Mouse (Mus musculus) brain, adult 10 weeks (tissue): Measurements from ENCODE around the gene Vmn1r234. TPM values are rescaled to one million over a fixed set of nuclear protein-coding genes. Genes with fewer than 3 reads are reported as not detected.

Experiments used
- polyA plus RNA-seq: library from polyadenylated mRNA; stranded (reverse); fragments of 350-450 nt; fragmentation: Illumina TruSeq; extraction: RNeasy Lipid Tissue Mini Kit (QIAGEN cat#74804); gene quantifications from one replicate; pipeline ENCODE4 v1.2.3, GENCODE M21; 2015; ENCODE audit warnings: low read depth, low replicate concordance

The Vmn1r234 gene
- not detected for polyA plus RNA-seq

DNA sequence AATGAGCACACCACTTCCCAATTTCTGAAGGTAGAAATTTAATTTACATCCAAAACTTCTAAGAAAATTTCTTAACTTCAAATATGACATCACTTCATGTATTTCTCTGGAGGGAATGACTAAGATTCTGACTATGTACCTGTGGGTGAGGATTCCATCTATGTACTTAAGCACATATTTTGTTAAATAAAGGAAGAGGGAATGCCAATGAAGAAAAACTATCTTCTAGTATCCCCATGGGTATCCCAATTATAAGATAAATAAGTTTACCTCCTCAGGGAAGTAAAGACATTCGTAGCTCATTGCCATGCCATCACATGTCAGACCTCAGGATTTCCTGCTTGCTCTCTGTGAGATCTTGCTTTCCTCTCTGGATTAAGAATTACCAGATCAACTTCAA is at the start of gene Vmn1r234:
Vmn1r234 (plus strand) TSS at position 301 of the 400 bp plus-strand sequence.

DNA sequence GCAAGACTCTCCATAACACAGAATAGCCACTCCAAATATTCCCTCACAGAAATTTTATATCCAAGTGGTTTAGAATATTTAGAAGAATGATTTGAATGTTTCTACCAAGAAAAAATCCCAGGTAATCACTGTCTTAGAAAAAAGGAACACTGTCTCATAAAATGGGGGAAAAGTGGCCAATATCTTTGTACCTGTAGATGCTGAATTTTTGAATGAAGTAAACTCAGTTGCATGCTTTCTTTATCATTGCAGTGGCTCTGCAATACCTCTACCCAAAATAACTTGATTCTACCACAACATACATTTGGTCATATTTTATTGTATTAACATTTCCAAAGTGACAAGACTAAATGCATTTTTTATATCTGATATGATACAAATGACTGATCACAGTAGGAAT is 30.2 kb downstream of the Vmn1r234 start, which contains the start of gene Vmn1r235:
Vmn1r235 (plus strand) TSS at position 301 of the 400 bp plus-strand sequence.

DNA sequence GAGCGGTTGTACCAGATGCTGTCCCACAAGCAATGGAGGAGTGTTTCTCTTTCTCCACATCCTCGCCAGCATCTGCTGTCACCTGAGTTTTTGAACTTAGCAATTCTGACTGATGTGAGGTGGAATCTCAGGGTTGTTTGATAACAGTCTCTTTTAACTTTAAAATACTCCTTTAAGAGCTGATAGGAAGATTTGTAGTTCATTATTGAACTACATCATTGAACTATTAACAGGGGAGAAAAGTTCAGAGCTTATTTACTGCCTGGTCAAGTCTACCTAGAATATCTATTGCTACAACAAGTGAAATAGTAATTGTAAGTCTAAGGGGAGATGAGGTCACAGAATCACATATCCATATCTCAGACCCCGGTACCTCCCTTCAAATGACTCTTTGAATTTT is 56.8 kb downstream of the Vmn1r234 start, which contains the start of gene Vmn1r236:
Vmn1r236 (plus strand) TSS at position 301 of the 400 bp plus-strand sequence.

Other genes starting within 250 kb of the Vmn1r234 start
- not detected for gene Vmn1r233, start 229.6 kb upstream of the Vmn1r234 start, polyA plus RNA-seq
- gene Zfp160, start 217.2 kb upstream of the Vmn1r234 start, polyA plus RNA-seq = 21.0 TPM
- not detected for gene Vmn1r235, start 30.3 kb downstream of the Vmn1r234 start, polyA plus RNA-seq
- not detected for gene Vmn1r236, start 56.9 kb downstream of the Vmn1r234 start, polyA plus RNA-seq
- gene Vmn1r237, start 85.8 kb downstream of the Vmn1r234 start, polyA plus RNA-seq = not detected
- gene Zfp677, start 157.7 kb downstream of the Vmn1r234 start, polyA plus RNA-seq = 3.1 TPM
- 3.0 TPM for gene Zfp54, start 197.1 kb downstream of the Vmn1r234 start, polyA plus RNA-seq
- 5.8 TPM for gene Zfp51, start 224.3 kb downstream of the Vmn1r234 start, polyA plus RNA-seq